Mouse (Mus musculus) kidney, adult 9 months (tissue): ENCODE data around the gene Adamtsl3.

Experiments used
- DNase-seq: peaks from one replicate; pipeline ENCODE4 v3.0.0; 2022

Gene Adamtsl3

GRCm38 (mm10) chr7:82533188-82533587 lies 197.7 kb downstream of the Adamtsl3 start:
- DNase-seq = peak; percentile 9

GRCm38 (mm10) chr7:82533747-82534504 lies 198.4 kb downstream of the Adamtsl3 start:
- DNase-seq = peak; percentile 15

- DNase-seq = no peak
Measured at GRCm38 (mm10) chr7:82544390-82544919, 209.0 kb downstream of the Adamtsl3 start.

GRCm38 (mm10) chr7:82552005-82552404 lies 216.5 kb downstream of the Adamtsl3 start:
- DNase-seq = no peak

GRCm38 (mm10) chr7:82555803-82556202 lies 220.3 kb downstream of the Adamtsl3 start:
- no peak for DNase-seq

GRCm38 (mm10) chr7:82556417-82556816 lies 220.9 kb downstream of the Adamtsl3 start:
- no peak for DNase-seq

- no peak for DNase-seq
Measured at GRCm38 (mm10) chr7:82557111-82557510, 221.6 kb downstream of the Adamtsl3 start.

GRCm38 (mm10) chr7:82566688-82567087 lies 231.2 kb downstream of the Adamtsl3 start:
- no peak for DNase-seq

GRCm38 (mm10) chr7:82567811-82568210 lies 232.3 kb downstream of the Adamtsl3 start:
- DNase-seq = no peak

GRCm38 (mm10) chr7:82572981-82573380 lies 237.5 kb downstream of the Adamtsl3 start:
- no peak for DNase-seq

GRCm38 (mm10) chr7:82580007-82580406 lies 244.5 kb downstream of the Adamtsl3 start:
- no peak for DNase-seq

GRCm38 (mm10) chr7:82581802-82582201 lies 246.3 kb downstream of the Adamtsl3 start:
- no peak for DNase-seq

GRCm38 (mm10) chr7:82582534-82582933 lies 247.0 kb downstream of the Adamtsl3 start:
- DNase-seq = no peak

- no peak for DNase-seq
Measured at GRCm38 (mm10) chr7:82590931-82591330, 255.4 kb downstream of the Adamtsl3 start.

- no peak for DNase-seq
Measured at GRCm38 (mm10) chr7:82602008-82602407, 266.5 kb downstream of the Adamtsl3 start.

- DNase-seq = no peak
Measured at GRCm38 (mm10) chr7:82605425-82605824, 269.9 kb downstream of the Adamtsl3 start.

- DNase-seq = no peak
Measured at GRCm38 (mm10) chr7:82609629-82610028, 274.1 kb downstream of the Adamtsl3 start.

GRCm38 (mm10) chr7:82625342-82625741 lies 289.8 kb downstream of the Adamtsl3 start:
- DNase-seq = peak; percentile 26

GRCm38 (mm10) chr7:82647183-82647582 lies 311.7 kb downstream of the Adamtsl3 start:
- no peak for DNase-seq

GRCm38 (mm10) chr7:82647909-82648308 lies 312.4 kb downstream of the Adamtsl3 start:
- DNase-seq = no peak

- DNase-seq = peak; percentile 98
Measured at GRCm38 (mm10) chr7:82648353-82649080, 313.0 kb downstream of the Adamtsl3 start, which contains the start of the genes Saxo2 and Efl1. Saxo2 (minus strand) TSS chr7:82648528. Efl1 (plus strand) TSS chr7:82648614.

GRCm38 (mm10) chr7:82649081-82649445 lies 313.6 kb downstream of the Adamtsl3 start:
- no peak for DNase-seq
